8 mouse cellular contexts compared by ENCODE assay signal in genomic region chr2:104410963-104411545, GRCm38 (mm10). TPM values are rescaled to one million over a fixed set of nuclear protein-coding genes. Genes with fewer than 3 reads are reported as not detected.
A peak's percentile ranks its signal among the peaks of the same experiment; 100 is the strongest.
DNase-seq lines count a peak whose midpoint lies in the region; ATAC-seq and TF ChIP-seq lines count a peak whose summit lies in the region.

Gene D430041D05Rik (minus strand): TSS chr2:104411013.

- peak within 1 kb of the TSS; percentile 94 for H3K4me2 ChIP-seq in lung, postnatal 0 days (replicated peaks; ENCODE audit: low read depth, low read length)
- H3K4me2 ChIP-seq in intestine, embryonic 16.5 days (ENCODE audit: low read depth, low read length): peak within 1 kb of the TSS; percentile 99
- H3K4me2 ChIP-seq in midbrain, embryonic 15.5 days: peak within 1 kb of the TSS; percentile 73

- H3K36me3 ChIP-seq in lung, postnatal 0 days (ENCODE audit: insufficient read depth, low read length): no peaks in the 10 kb centered on the region
- H3K36me3 ChIP-seq in intestine, embryonic 16.5 days (ENCODE audit: control insufficient read depth, insufficient read depth, low read length): no peaks in the 10 kb centered on the region
- H3K36me3 ChIP-seq in midbrain, embryonic 15.5 days (replicated peaks): no peaks in the 10 kb centered on the region

- no peak for ATAC-seq in lung, postnatal 0 days
- ATAC-seq in intestine, embryonic 16.5 days: no peak
- no peak for ATAC-seq in midbrain, embryonic 15.5 days (replicated peaks)

- WGBS in lung, postnatal 0 days: 47% methylated on average over 4 of the region's 4 CpGs
- WGBS in intestine, embryonic 16.5 days: 49% methylated on average over 4 of the region's 4 CpGs
- 65% methylated on average over 4 of the region's 4 CpGs for WGBS in midbrain, embryonic 15.5 days

- no peak within 1 kb of the TSS for H3K9ac ChIP-seq in lung, postnatal 0 days (replicated peaks; ENCODE audit: low read depth)
- peak within 1 kb of the TSS; percentile 57 for H3K9ac ChIP-seq in intestine, embryonic 16.5 days (ENCODE audit: low read depth, low read length)
- H3K9ac ChIP-seq in midbrain, embryonic 15.5 days: peak within 1 kb of the TSS; percentile 74

- no peak for TF ChIP-seq EP300 in lung, postnatal 0 days (IDR thresholded peaks at IDR 0.05)

- H3K4me1 ChIP-seq in lung, postnatal 0 days (ENCODE audit: insufficient read depth, low read depth, low read length): peaks cover 7% of the 10 kb centered on the region; the same call in 1 of the 2 replicates
- peaks cover 3% of the 10 kb centered on the region; the same call in 1 of the 2 replicates for H3K4me1 ChIP-seq in intestine, embryonic 16.5 days (ENCODE audit: control insufficient read depth, insufficient read depth, low read length)
- peaks cover 33% of the 10 kb centered on the region for H3K4me1 ChIP-seq in midbrain, embryonic 15.5 days

- peaks cover 27% of the 10 kb centered on the region for H3K27me3 ChIP-seq in lung, postnatal 0 days (replicated peaks; ENCODE audit: insufficient read depth, low read length)
- peaks cover 28% of the 10 kb centered on the region for H3K27me3 ChIP-seq in intestine, embryonic 16.5 days (replicated peaks; ENCODE audit: control insufficient read depth, insufficient read depth, low read length)
- peaks cover 7% of the 10 kb centered on the region for H3K27me3 ChIP-seq in midbrain, embryonic 15.5 days (replicated peaks)

- TF ChIP-seq CTCF in lung, postnatal 0 days (IDR thresholded peaks at IDR 0.05): no peak

- peak within 1 kb of the TSS; percentile 42 for H3K4me3 ChIP-seq in lung, postnatal 0 days (ENCODE audit: low read depth, low read length)
- H3K4me3 ChIP-seq in intestine, embryonic 16.5 days (ENCODE audit: low read length): peak within 1 kb of the TSS; percentile 59
- peak within 1 kb of the TSS; percentile 68 for H3K4me3 ChIP-seq in midbrain, embryonic 15.5 days

- no peak for DNase-seq in adrenal gland, postnatal 25 days
- DNase-seq in adrenal gland, postnatal 10 days: no peak
- DNase-seq in lung, postnatal 0 days (ENCODE audit: low spot score): no peak
- no peak for DNase-seq in lung, postnatal 4 days
- no peak for DNase-seq in ovary, postnatal 36 days (ENCODE audit: low spot score)
- DNase-seq in lung, postnatal 14 days: no peak

- H3K27ac ChIP-seq in lung, postnatal 0 days (ENCODE audit: low read length): no peak within 1 kb of the TSS
- H3K27ac ChIP-seq in intestine, embryonic 16.5 days (ENCODE audit: low read length): no peak within 1 kb of the TSS
- peak within 1 kb of the TSS; percentile 94 for H3K27ac ChIP-seq in midbrain, embryonic 15.5 days

- H3K9me3 ChIP-seq in lung, postnatal 0 days (ENCODE audit: low read length): no peaks in the 10 kb centered on the region
- H3K9me3 ChIP-seq in intestine, embryonic 16.5 days (ENCODE audit: control insufficient read depth, low read length): no peaks in the 10 kb centered on the region
- H3K9me3 ChIP-seq in midbrain, embryonic 15.5 days: no peaks in the 10 kb centered on the region

RNA-seq across cellular contexts. Expression of gene D430041D05Rik, which starts in this region (rescaled TPM):
- total RNA-seq in adrenal gland, postnatal 25 days (2021): 36.2 and 37.6 TPM in 2 replicates
- total RNA-seq in adrenal gland, postnatal 10 days (2021): 1 to 10 TPM; 3.8 TPM
- polyA plus RNA-seq in lung, postnatal 0 days (2015; fragmentation: Nextera tagmentation; extraction: Ambion mirVana): 0.69 and 0.79 TPM in 2 replicates
- polyA plus RNA-seq in intestine, embryonic 16.5 days (2015; fragmentation: Nextera tagmentation; extraction: Ambion mirVana): 0.10 and 0.12 TPM in 2 replicates
- 10.6 and 11.4 TPM in 2 replicates for polyA plus RNA-seq in midbrain, embryonic 15.5 days (2015; fragmentation: Nextera tagmentation; extraction: Ambion mirVana)
